Mouse (Mus musculus) embryonic facial prominence, embryonic 11.5 days (tissue): Measurements from ENCODE around the gene Gmppb. TPM values are rescaled to one million over a fixed set of nuclear protein-coding genes. Genes with fewer than 3 reads are reported as not detected.
A peak's percentile ranks its signal among the peaks of the same experiment; 100 is the strongest.
"Not testable (repeated sequence)": the region's sequence is repeated elsewhere in the genome, so short reads cannot be mapped to it uniquely, and the experiment has no call there.

Experiments
- ATAC-seq: fragments of 200-750 bp; cut with Nextera tagmentation; replicated peaks from 2 replicates; pipeline ENCODE4 v1.8.0; 2017; ENCODE audit warnings: low read depth; ENCODE audit not compliant: insufficient number of reproducible peaks, low FRiP score, low TSS enrichment
- DNase-seq: peaks from one replicate; pipeline ENCODE4 v3.0.0-alpha.2; 2015; ENCODE audit warnings: low spot score
- H3K27ac ChIP-seq: fragments of 300-500 bp; sonication (generic); replicated peaks from 2 replicates; pipeline ENCODE4 v1.5.1; 2014; ENCODE audit warnings: mild to moderate bottlenecking, low read depth, low read length, control low read depth
- H3K27me3 ChIP-seq: fragments of 300-500 bp; sonication (generic); 2 replicates; pipeline ENCODE4 v1.6.1; 2014; ENCODE audit warnings: mild to moderate bottlenecking, low read length, moderate library complexity, mixed read lengths; ENCODE audit not compliant: control insufficient read depth, insufficient read depth
- H3K36me3 ChIP-seq: fragments of 300-500 bp; sonication (generic); replicated peaks from 2 replicates; pipeline ENCODE4 v1.6.1; 2014; ENCODE audit warnings: low read depth, mild to moderate bottlenecking, low read length, moderate library complexity, mixed read lengths; ENCODE audit not compliant: control insufficient read depth, insufficient read depth
- H3K4me1 ChIP-seq: fragments of 300-500 bp; sonication (generic); 2 replicates; pipeline ENCODE4 v1.6.1; 2014; ENCODE audit warnings: low read length, mixed read lengths; ENCODE audit not compliant: control insufficient read depth, insufficient read depth
- H3K4me2 ChIP-seq: fragments of 300-500 bp; sonication (generic); 2 replicates; pipeline ENCODE4 v1.6.1; 2014; ENCODE audit warnings: low read depth, mild to moderate bottlenecking, control low read depth, low read length, moderate library complexity
- H3K4me3 ChIP-seq: fragments of 300-500 bp; sonication (generic); 2 replicates; pipeline ENCODE4 v1.5.1; 2014; ENCODE audit warnings: low read depth, low read length, control low read depth
- H3K9ac ChIP-seq: fragments of 300-500 bp; sonication (generic); replicated peaks from 2 replicates; pipeline ENCODE4 v1.6.1; 2014; ENCODE audit warnings: mild to moderate bottlenecking, control low read depth, low read length
- H3K9me3 ChIP-seq: fragments of 300-500 bp; sonication (generic); replicated peaks from 2 replicates; pipeline ENCODE4 v1.6.1; 2016; ENCODE audit warnings: mild to moderate bottlenecking, low read length, inconsistent platforms, mixed read lengths; ENCODE audit not compliant: control insufficient read depth
- WGBS: fragments of 180-500 bp; shearing (Covaris S2); extraction: QIAGEN DNeasy Blood & Tissue Kit; methylation state at CpG from one replicate; pipeline ENCODE4 v1.1.7; 2014; 5-methylcytosine and 5-hydroxymethylcytosine counted together
- polyA plus RNA-seq: library from polyadenylated mRNA; unstranded; fragments of >200 nt; fragmentation: Nextera tagmentation; extraction: Ambion mirVana; gene quantifications from 2 replicates; pipeline ENCODE4 v1.2.1, GENCODE M21; 2014

Gmppb gene
- 19.2 and 19.9 TPM in 2 replicates for polyA plus RNA-seq

DNA sequence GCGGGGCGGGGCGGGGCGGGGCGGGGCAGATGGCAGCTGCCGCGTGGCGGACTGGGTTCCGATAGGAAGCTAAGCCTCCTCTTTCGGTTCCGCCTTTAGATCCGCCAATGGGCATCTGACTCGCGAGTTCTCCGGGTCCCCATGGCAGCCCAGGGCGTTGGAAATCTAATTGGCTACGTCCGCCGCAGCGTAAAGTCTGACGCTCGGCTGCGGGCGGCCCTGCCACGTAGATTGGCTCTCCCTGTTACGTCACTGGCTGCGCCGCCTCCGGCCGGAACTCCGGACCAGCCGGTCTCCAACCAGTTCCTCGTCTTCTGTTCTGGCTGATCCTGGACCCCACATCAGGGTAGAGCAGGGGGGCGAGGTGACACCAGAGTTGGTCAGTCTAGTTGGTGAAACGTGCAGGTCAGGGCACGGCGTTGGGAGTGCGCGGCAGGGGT lies at the start of gene Gmppb:
Gmppb (plus strand) TSS at position 227 of the 440 bp plus-strand sequence.
- Histone ChIP-seq H3K36me3 (peaks cover 9% of the 10 kb centered on the region), H3K4me2 (peak within 1 kb of the TSS; percentile 89), H3K4me3 (peak within 1 kb of the TSS; percentile 72), H3K27me3 (no peaks in the 10 kb centered on the region), H3K4me1 (no peaks in the 10 kb centered on the region), H3K9ac (peak within 1 kb of the TSS; percentile 78), H3K27ac (no peak within 1 kb of the TSS; the same call in 1 of the 2 replicates), H3K9me3 (no peaks in the 10 kb centered on the region)
- DNase-seq (peak; percentile 98), ATAC-seq (peak; percentile 91)
- under 1% methylated on average over 39 of the region's 39 CpGs for whole genome bisulfite sequencing

DNA sequence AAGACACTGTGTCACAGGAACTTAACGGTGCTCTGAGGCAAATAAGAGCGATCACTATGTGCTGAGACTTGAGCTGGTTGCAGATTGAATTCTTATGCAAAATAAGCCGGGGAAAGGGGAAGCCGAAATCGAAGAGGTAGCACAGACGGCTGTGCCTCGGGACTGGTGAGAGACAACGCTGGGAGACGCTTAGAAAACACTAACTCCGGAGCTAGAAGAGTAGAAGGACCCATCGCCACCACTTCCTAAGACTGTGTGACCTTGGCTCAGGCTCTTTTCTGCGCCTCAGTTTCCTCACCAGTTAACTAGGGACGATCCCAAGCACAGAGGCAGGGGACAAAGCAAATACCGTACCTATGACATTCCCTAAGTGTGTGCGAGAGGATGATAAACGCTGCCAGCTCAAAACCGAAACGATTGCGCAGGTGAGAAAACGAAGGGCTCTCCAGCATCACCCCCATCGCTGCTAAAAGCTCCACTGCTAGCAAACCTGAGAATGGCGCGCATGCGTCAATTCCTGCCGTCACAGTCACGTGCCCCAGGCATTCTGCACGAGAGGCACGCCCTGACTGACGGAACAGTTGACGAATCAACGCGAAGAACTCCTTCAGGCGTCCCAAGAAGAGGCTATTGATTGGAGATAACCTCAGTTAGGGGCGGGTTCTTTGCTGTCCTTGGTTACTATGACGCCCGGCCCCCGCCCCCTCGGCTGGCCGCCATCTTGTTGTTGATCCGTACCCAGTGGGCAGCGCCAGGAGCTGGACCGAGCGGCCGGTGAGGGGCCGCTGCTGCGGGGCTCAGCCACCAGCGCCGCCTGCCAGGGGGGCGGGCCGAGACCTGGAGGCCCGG lies 46.9 kb upstream of the Gmppb start, which contains the start of gene Ip6k1:
Ip6k1 (plus strand) TSS at position 580 of the 849 bp plus-strand sequence.
- Histone ChIP-seq H3K36me3 (no peaks in the 10 kb centered on the region), H3K9me3 (no peaks in the 10 kb centered on the region), H3K4me3 (peak within 1 kb of the TSS; percentile 88), H3K27me3 (no peaks in the 10 kb centered on the region), H3K9ac (peak within 1 kb of the TSS; percentile 94), H3K4me1 (no peaks in the 10 kb centered on the region), H3K27ac (peak within 1 kb of the TSS; percentile 65), H3K4me2 (peak within 1 kb of the TSS; percentile 74)
- DNase-seq (peak; percentile 100), ATAC-seq (peak; percentile 99)
- WGBS: under 1% methylated on average over 51 of the region's 51 CpGs

DNA sequence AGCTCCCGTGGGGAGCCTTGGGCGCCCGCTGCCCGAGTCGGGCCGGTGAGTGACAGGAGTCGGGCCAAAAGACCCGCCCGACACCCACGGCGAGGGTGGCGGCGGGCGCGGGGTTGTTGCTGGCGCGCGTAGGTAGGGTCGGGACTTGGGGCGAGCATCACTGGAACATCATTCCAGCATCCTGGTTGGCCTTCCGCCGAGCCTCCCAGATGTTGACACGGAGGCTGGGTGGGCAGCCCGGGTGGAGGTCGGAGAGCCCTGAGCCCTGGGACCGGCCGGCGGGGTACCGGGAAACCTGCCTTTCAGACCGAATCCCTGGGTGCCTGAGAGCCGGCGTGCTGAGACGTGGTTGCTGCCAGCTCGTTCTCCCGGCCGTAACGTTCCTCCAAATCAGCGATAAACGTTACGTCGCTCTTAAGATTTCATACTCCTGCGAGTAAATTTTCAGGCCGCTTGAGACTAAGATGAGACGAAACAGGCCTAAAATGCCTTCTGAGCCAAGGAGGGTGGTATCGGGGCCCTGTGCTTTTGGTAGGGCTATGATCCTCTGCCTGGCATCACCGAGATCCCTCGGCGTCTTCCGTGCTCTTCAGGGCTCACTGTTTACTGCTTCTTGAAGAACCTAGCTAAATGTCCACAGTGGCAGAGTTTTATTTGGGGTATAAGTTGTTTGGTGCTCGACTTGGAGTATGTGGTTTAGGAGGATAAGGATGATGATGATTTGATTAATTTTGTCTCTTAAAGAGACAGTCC lies 46.1 kb upstream of the Gmppb start:
- Histone ChIP-seq H3K36me3 (no peaks in the 10 kb centered on the region), H3K4me1 (no peaks in the 10 kb centered on the region), H3K9me3 (no peaks in the 10 kb centered on the region), H3K4me2 (peak overlapping the region; percentile 54), H3K27me3 (no peaks in the 10 kb centered on the region), H3K9ac (peak overlapping the region; percentile 94), H3K27ac (peak overlapping the region; percentile 65), H3K4me3 (peak overlapping the region; percentile 88)
- no peak; the same call in 1 of the 2 replicates for ATAC-seq
- WGBS: under 1% methylated on average over 50 of the region's 50 CpGs
- no peak for DNase-seq

GRCm38 (mm10) chr9:108003531-108003890 lies 45.5 kb upstream of the Gmppb start:
- Histone ChIP-seq H3K4me3 (peak overlapping the region; percentile 88), H3K4me1 (no peaks in the 10 kb centered on the region), H3K36me3 (no peaks in the 10 kb centered on the region), H3K27me3 (no peaks in the 10 kb centered on the region), H3K9me3 (no peaks in the 10 kb centered on the region), H3K27ac (no peak overlapping the region), H3K9ac (peak overlapping the region; percentile 94), H3K4me2 (peak overlapping the region; percentile 54)
- DNase-seq (peak; percentile 19), ATAC-seq (no peak)
- WGBS: 18% methylated on average over 8 of the region's 8 CpGs

- no peak for DNase-seq
- H3K9me3 ChIP-seq: no peaks in the 10 kb centered on the region
- no peak for ATAC-seq
- no peaks in the 10 kb centered on the region for H3K36me3 ChIP-seq
- H3K27ac ChIP-seq: no peak overlapping the region
- no peaks in the 10 kb centered on the region for H3K27me3 ChIP-seq
- H3K9ac ChIP-seq: no peak overlapping the region
- no peak overlapping the region for H3K4me2 ChIP-seq
- H3K4me3 ChIP-seq: no peak overlapping the region
- WGBS: 92% methylated on average over 5 of the region's 5 CpGs
- no peaks in the 10 kb centered on the region for H3K4me1 ChIP-seq
Measured at GRCm38 (mm10) chr9:108008041-108008440, 41.0 kb upstream of the Gmppb start.

- no peaks in the 10 kb centered on the region for H3K36me3 ChIP-seq
- DNase-seq (no peak), ATAC-seq (no peak)
- H3K27ac ChIP-seq: no peak overlapping the region
- no peak overlapping the region for H3K4me2 ChIP-seq
- H3K4me3 ChIP-seq: no peak overlapping the region
- H3K27me3 ChIP-seq: no peaks in the 10 kb centered on the region
- no peaks in the 10 kb centered on the region for H3K9me3 ChIP-seq
- H3K9ac ChIP-seq: no peak overlapping the region
- no peaks in the 10 kb centered on the region for H3K4me1 ChIP-seq
Measured at GRCm38 (mm10) chr9:108010385-108010784, 38.7 kb upstream of the Gmppb start.

DNA sequence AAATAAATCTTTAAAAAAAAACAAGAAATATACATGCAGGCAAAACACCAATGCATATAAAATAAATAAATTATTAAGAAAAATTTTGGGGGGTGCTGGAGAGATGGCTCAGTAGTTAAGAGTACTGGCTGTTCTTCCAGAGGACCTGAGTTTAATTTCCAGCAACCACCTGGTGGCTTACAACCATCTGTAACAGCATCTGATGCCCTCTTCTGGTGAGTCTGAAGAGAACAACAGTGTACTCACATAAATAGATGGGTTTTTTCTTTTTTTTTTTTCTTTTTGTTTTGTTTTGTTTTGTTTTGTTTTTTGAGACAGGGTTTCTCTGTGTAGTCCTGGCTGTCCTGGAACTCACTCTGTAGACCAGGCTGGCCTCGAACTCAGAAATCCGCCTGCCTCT lies 35.5 kb upstream of the Gmppb start:
- 93% methylated on average over 2 of the region's 2 CpGs for WGBS
- H3K36me3 ChIP-seq, DNase-seq: not testable (repeated sequence)

GRCm38 (mm10) chr9:108017127-108017526 lies 31.9 kb upstream of the Gmppb start:
- H3K27ac ChIP-seq: no peak overlapping the region
- no peaks in the 10 kb centered on the region for H3K27me3 ChIP-seq
- DNase-seq: no peak
- no peaks in the 10 kb centered on the region for H3K9me3 ChIP-seq
- H3K36me3 ChIP-seq: no peaks in the 10 kb centered on the region
- no peak overlapping the region for H3K4me3 ChIP-seq
- no peak overlapping the region for H3K9ac ChIP-seq
- H3K4me1 ChIP-seq: no peaks in the 10 kb centered on the region
- no peak for ATAC-seq
- WGBS: 84% methylated on average over 3 of the region's 3 CpGs
- H3K4me2 ChIP-seq: no peak overlapping the region

More for the DNA sequence above, 35.5 kb upstream of the Gmppb start:
- ATAC-seq, H3K4me3 ChIP-seq, H3K9ac ChIP-seq, H3K4me2 ChIP-seq, H3K9me3 ChIP-seq, H3K4me1 ChIP-seq, H3K27me3 ChIP-seq, H3K27ac ChIP-seq: not testable (repeated sequence)
